Mouse (Mus musculus) NIH3T3 (cell line): ENCODE results near the gene Cyth2.

Experiments
- DNase-seq: peaks from one replicate; pipeline ENCODE4 v3.0.0-alpha.2; 2012; ENCODE audit warnings: low read depth

The Cyth2 gene

GRCm38 (mm10) chr7:45813787-45814779 is at the start of gene Cyth2:
Gene Cyth2, minus strand, starts transcription at chr7:45814581.
- peak; percentile 100 for DNase-seq

DNA sequence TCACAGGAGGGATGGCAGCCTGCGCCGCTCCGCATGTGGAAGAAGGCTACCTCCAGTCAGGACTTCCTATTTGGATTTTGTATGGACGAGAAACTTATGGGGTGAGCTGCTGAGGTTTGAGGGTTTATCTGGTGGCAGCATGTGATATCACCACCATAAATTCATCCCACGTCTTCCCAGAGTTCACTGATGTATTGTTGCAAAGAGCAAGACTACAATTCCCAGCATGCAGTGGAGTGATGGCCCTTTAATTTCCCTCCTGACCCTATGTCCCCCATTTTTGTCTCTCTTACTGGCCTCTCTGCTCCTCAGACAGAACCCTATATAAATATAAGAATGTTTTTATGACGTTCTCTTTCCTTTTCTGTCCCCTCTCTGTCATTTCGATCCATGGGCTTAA is 48.4 kb upstream of the Cyth2 start:
- DNase-seq: no peak

DNA sequence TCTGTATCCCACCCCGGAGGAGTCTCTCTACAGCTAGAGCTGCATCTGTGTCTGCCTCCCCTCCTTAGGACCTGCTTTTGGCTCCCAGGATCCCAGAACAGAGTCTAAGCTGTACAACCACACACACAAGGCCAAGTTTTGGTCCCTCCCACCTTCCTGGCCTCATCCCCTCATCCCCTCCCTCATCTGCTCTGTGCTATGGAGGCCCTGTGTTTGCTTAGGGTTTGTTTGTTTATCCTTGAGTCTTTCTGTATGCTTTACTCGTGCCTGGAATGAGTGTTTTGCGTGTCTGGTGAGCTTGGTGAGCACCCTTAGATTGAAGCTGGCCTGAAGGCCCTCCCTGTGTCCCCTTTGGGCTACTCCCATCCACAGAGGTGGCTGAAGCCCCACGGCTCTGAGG is 44.6 kb upstream of the Cyth2 start:
- no peak for DNase-seq

GRCm38 (mm10) chr7:45856950-45857901 is 42.8 kb upstream of the Cyth2 start:
- no peak for DNase-seq

DNA sequence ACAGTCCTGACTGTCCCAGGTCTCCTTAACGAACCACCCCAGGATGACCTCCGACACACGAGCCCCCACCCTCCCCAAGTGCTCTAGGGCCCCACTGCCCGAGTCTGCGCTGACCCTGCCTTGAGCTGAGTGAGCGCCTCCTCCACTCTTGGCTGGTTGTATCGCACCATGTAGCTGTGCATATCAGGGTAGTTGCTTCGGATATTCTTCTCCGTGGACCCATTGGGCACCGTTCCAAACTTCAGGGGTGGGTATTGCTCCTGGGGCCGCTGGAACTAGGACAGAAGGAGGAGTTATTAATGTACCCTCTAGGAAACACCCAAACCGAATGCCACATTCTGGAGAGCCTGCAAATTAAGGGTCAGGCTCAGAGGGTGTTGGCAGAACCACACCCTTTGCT is 38.7 kb upstream of the Cyth2 start:
- DNase-seq: no peak

DNA sequence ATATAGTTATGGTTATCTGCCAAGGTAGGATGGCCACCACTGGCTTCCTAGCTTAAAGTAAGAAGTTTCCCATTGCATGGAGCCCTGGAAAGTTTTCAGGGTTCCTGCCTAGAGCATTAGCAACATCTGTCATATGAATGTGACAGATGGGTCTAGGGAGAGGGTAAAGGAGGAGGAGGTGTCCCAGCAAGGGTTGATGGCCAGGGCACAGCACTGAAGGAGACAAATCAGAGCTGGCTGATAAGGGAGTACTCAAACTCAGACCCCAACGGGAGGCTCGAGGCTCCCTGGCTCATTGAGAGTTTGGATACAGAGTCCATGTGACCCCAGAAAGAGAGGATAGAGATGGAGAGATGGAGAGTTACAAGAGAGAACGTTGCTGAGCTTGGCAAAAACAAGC is 36.3 kb upstream of the Cyth2 start:
- DNase-seq: no peak

DNA sequence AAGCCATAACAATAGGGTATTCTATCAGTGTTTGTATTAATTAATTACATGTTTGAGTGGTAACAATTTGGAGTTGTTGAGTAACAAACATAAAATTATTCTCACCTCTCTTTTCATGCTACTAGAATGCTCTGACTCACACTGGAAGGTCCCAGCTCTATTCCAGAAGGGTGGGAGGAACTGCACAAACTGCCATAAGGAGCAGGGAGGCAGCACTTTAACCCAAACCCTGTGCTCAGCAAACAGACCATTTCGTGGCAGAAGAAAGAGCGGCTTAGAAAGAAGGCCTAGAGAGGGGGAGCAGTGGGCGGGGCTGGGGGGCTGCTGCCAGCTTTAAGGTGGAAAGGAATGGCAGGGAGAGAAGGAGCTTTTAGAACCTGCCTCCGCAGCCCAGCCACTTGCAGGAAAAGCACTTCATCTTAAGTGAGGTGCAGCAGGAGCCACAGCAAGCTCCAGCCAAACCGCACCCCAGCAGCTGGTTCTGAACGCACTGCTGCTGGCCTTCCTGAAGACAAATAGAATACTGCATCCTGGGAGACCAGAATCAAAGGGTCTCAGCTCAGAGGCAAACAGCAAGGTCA is 34.2 kb upstream of the Cyth2 start:
- no peak for DNase-seq

DNA sequence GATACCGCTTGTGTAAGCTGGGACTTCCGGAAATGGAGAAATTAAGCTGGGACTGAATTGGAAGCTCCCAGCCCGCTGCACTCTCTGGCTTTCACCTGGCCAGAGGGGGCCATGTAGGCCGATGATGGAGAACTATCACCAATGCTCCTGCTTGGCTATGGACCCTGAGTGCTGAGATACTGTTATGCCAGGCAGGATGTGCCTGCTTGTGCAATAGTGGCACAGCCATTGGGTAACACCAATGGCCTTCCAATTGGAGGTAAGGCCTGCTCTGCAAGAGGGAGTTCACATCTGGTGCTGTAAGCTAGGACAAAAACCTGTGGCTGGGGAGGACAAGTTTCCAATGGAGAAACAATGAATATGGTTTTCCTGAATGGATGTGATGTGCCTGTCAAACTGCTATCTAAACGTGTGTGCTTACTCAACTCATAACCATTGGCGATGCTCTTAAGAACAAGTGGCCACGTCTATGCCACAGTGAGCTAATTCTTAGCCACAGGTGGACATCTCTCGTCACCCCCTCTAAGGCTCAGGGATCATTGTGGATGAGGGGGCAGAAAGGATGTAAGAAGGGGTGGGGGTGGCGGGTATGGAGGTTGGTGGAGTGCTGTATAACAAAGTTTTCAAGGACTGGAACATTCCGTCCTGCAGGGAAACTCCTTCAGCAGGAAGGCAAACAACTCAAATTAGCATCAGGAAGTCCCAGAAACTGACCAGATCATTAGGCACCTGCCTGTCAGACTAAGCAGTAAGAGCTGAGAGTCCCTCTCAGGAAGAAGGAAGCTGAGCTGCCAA is 28.8 kb upstream of the Cyth2 start:
- no peak for DNase-seq

DNA sequence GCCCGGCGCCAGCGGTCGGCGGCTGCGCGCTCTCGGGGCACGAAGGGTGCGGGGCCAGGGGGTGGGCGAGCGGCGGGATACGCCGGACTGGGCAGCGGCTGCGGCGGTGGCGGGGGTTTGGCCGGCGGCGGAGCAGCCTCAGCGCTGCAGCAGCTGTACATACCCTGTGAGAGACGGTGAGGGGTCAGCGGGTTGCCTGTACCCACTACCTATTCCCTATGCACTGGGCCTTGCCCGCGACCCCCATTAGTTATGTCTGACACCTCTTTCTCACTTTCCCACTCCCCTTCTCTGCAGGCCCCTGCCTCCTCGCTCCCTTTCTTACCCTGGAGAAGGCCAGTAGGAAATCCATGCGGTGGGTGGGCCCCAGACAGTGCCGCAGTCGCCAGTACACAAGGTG is 19.5 kb upstream of the Cyth2 start:
- DNase-seq: no peak

- DNase-seq: no peak
These were observed 18.9 kb upstream of the Cyth2 start for GRCm38 (mm10) chr7:45833148-45833790.

GRCm38 (mm10) chr7:45832428-45832827 is 18.0 kb upstream of the Cyth2 start:
- DNase-seq: no peak

- DNase-seq: peak; percentile 71
These were observed 16.7 kb upstream of the Cyth2 start for GRCm38 (mm10) chr7:45831128-45831525.

DNA sequence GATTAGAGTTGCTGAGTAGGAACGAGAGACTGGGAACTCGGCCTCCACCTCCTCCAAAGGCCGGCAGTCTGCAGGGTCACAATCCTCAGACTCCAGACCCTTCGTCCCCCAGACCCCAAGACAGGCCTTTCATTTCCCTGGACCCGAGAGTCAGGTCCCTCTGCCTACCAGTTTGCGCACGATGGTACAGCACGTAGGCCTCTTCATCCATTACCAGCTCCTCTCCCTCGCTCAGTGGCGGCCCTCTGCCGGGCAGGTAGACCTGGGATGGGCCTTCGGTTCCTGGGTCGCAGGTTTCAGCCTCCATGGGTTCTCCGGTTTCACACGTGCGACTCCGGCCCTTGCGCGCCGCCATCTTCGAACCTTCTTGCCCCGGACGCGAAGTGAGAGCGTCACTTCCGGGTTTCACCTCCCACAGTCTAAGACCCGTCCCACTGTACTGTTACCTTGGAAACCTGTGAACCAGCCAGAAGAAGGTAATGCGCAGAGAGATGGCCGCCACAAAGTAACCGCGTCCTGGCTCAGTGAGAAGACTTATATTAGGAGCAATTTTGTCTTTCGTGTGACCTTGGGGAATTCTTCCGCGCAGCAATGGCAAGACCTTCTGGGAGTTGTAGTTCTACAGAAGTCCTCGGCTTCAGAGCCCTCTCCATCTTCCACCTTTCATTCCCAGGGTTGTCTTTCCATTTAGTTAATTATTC is 16.2 kb upstream of the Cyth2 start, which contains the start of gene Grwd1:
Gene Grwd1 (minus strand): TSS at position 518 of the 701 bp plus-strand sequence.
- DNase-seq: peak; percentile 95

DNA sequence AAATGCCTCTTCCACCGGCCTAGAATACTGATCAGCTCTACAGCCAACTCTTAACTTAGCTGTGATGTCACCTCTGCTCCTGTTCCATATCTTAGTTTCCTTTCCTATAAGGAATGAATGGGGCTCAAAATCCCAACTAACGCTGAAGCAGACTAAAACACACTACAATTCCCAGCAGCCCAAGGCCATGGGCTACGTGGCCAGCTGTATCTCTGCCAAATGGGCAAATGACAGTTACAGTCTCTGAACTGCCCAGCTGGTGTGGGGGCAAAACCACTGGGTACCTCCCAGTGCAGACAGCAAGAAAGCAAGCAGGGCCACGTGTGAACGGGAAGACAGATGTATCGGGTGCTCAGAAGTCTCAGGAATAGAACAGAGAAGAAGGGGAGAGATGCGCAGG is 12.2 kb upstream of the Cyth2 start:
- no peak for DNase-seq

DNA sequence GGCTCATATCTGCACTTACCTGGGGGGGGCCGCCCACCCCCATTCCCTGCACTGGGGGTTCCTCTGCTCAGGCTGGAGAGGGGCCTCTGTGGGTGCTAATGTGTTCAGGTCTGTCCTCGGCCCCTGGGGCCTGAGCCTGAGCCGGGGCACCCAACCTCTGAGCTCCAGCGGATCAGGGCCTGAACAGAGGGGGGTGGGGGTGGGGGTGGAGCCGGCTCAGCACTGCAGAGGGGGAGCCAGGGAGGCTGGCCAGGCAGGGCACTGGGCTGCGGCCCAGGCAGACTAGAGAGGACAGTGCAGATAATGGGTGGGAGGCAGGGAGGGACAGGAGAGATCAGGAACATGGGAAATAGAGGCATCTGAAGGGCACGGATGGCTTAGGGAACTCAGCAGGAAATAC is 10.2 kb upstream of the Cyth2 start, which contains the start of gene Kcnj14:
Gene Kcnj14 (minus strand): TSS at position 185 of the 400 bp plus-strand sequence.
- DNase-seq: no peak

DNA sequence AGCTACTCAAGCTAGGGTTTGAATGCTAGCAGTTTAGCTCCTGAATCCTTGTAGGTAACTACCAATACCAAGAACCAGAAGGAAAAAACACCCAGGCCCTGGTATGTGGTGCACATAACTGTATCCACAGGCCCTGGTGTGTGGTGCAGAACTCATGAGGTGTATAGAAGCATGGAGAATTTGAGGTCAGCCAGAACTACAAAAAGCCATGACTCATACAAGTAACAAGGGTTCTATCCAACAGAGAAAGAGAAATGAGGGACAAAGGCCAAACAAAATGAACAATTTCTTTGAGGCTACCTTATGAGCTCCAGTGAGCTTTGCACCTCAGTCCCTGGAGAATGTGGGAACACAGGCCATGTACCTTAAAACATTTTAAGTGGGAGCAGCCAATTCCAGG is 6.5 kb upstream of the Cyth2 start:
- peak; percentile 43 for DNase-seq

DNA sequence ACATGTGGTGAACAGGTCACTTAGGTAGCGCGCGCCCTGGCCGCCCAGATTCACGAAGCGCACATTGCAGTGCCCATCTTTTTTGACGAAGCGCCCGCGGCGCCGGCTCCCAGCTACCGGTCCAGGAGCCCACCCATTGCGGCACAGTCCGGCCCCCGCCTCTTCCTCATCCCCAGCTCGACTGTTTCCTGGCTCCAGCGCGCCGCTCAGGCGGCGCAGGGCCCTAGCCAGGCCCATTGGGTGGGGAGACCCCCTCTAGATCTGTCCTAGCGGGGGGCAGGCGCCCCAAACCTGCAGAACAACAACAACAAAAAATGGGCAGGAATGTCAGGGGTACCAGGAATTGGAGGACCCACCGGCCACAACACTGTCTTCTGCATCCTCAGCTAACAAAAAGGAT is 5.5 kb upstream of the Cyth2 start:
- no peak for DNase-seq

DNA sequence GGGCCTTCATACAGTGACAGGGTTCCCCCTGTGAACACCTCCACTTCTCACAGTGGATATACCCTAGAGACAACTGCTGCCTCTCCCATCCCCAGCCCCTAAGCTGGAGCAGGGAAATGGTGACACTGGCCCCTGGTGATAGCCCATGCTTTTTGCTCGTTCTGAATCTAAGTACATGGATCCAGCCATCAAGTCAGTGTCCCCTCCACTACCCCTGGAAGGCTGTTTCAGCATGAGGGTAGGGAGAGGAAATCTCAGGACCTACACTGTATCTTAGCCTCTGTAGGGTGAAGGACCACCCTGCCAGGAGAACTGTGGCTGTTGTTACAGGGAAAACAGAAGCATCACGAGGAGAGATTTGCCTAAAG is 1.6 kb upstream of the Cyth2 start:
- no peak for DNase-seq

- DNase-seq: no peak
These were observed 1.1 kb upstream of the Cyth2 start for GRCm38 (mm10) chr7:45815323-45815983.

GRCm38 (mm10) chr7:45814841-45815240 is 460 bp upstream of the Cyth2 start:
- DNase-seq: no peak
